ENCODE assay signal across 8 mouse cellular contexts in genomic region chr16:10541598-10541930, GRCm38 (mm10). TPM values are rescaled to one million over a fixed set of nuclear protein-coding genes. Genes with fewer than 3 reads are reported as not detected.
A peak's percentile ranks its signal among the peaks of the same experiment; 100 is the strongest.
DNase-seq lines count a peak whose midpoint lies in the region; ATAC-seq and TF ChIP-seq lines count a peak whose summit lies in the region.

No protein-coding gene starts in this region.

- peak; percentile 76 for DNase-seq in liver, adult 2 months (ENCODE audit: extremely low read depth, low read depth, low spot score)
- no peak for DNase-seq in liver
- DNase-seq in embryo, embryonic 9.5 days (ENCODE audit: extremely low spot score): peak; percentile 6
- DNase-seq in heart, postnatal 25 days (ENCODE audit: low spot score): peak; percentile 8
- DNase-seq in adrenal gland, postnatal 14 days: no peak
- DNase-seq in gastrocnemius, adult 18-20 months (ENCODE audit: low spot score): no peak

- 10% methylated on average over 7 of the region's 7 CpGs for WGBS in liver, adult 2 months
- WGBS in limb, embryonic 12.5 days: 31% methylated on average over 7 of the region's 7 CpGs

- H3ac ChIP-seq in myocyte (ENCODE audit: control insufficient read depth, insufficient read length): peak overlapping the region; percentile 25

- intact Hi-C loops in heart, postnatal 25 days (cut with DNase I): loop anchor here (10.0 kb wide), 2 partner anchors 593 to 713 kb away; partner anchors contain the start of genes Gspt1 and Txndc11

- H3K4me3 ChIP-seq in liver, adult 2 months (ENCODE audit: insufficient read depth, low read depth, low read length): peak overlapping the region; percentile 77
- H3K4me3 ChIP-seq in limb, embryonic 12.5 days (replicated peaks): peak overlapping the region; percentile 87
- peak overlapping the region; percentile 49 for H3K4me3 ChIP-seq in myocyte

- H3K9ac ChIP-seq in liver, adult 2 months (ENCODE audit: low read depth, low read length): peak overlapping the region; percentile 86
- H3K9ac ChIP-seq in limb, embryonic 12.5 days (replicated peaks): peak overlapping the region; percentile 93

- ATAC-seq in limb, embryonic 12.5 days (ENCODE audit: insufficient number of reproducible peaks, insufficient read depth, low FRiP score, low TSS enrichment, low read depth): no peak

- TF ChIP-seq CTCF in liver, adult 2 months (IDR thresholded peaks at IDR 0.05; ENCODE audit: low read depth, low read length): no peak

- H3K36me3 ChIP-seq in liver, adult 2 months (ENCODE audit: control insufficient read depth, insufficient read depth, low read length): no peaks in the 10 kb centered on the region
- peaks cover 6% of the 10 kb centered on the region; the same call in 1 of the 2 replicates for H3K36me3 ChIP-seq in limb, embryonic 12.5 days
- no peaks in the 10 kb centered on the region for H3K36me3 ChIP-seq in myocyte (ENCODE audit: control insufficient read depth, insufficient read depth)

- TF ChIP-seq POLR2A in liver, adult 2 months (IDR thresholded peaks at IDR 0.05; ENCODE audit: extremely low read depth, insufficient read depth, low read length): no peak
- no peak for TF ChIP-seq POLR2A in myocyte (IDR thresholded peaks at IDR 0.05; ENCODE audit: insufficient read length, low read depth)

- peak overlapping the region; percentile 93 for H3K4me2 ChIP-seq in limb, embryonic 12.5 days
- peak overlapping the region; percentile 96 for H3K4me2 ChIP-seq in myocyte (ENCODE audit: low read depth)

- peak overlapping the region; percentile 75 for H3K27ac ChIP-seq in liver, adult 2 months (replicated peaks; ENCODE audit: insufficient read depth, low read depth, low read length)
- no peak overlapping the region for H3K27ac ChIP-seq in limb, embryonic 12.5 days

- H3K4me1 ChIP-seq in liver, adult 2 months (ENCODE audit: control insufficient read depth, insufficient read depth, low read length): peaks cover 38% of the 10 kb centered on the region
- peaks cover 47% of the 10 kb centered on the region for H3K4me1 ChIP-seq in limb, embryonic 12.5 days (replicated peaks)

- H3K27me3 ChIP-seq in liver, adult 2 months (ENCODE audit: control insufficient read depth, insufficient read depth, low read length): no peaks in the 10 kb centered on the region
- no peaks in the 10 kb centered on the region for H3K27me3 ChIP-seq in limb, embryonic 12.5 days
- H3K27me3 ChIP-seq in myocyte (ENCODE audit: control insufficient read depth, insufficient read depth, insufficient read length): no peaks in the 10 kb centered on the region

- H3K9me3 ChIP-seq in limb, embryonic 12.5 days: no peaks in the 10 kb centered on the region

- H3K79me2 ChIP-seq in liver, adult 2 months (ENCODE audit: control insufficient read depth, insufficient read depth, low read length): peaks cover 47% of the 10 kb centered on the region; the same call in 1 of the 2 replicates
- H3K79me2 ChIP-seq in myocyte (ENCODE audit: control insufficient read depth, insufficient read depth): peaks cover 24% of the 10 kb centered on the region

TF ChIP-seq in myocyte, 11 proteins besides CTCF, POLR2A, EP300 and RAD21:
- TF ChIP-seq USF1 (IDR thresholded peaks at IDR 0.05; ENCODE audit: low read depth) (no peak), TCF12 (IDR thresholded peaks at IDR 0.05; ENCODE audit: insufficient read depth, poor library complexity, severe bottlenecking) (no peak), REST (IDR thresholded peaks at IDR 0.05; ENCODE audit: insufficient read depth, insufficient read length) (no peak), MYOG (IDR thresholded peaks at IDR 0.05; ENCODE audit: control insufficient read depth in 1 of 3, insufficient read depth in 1 of 3, insufficient read length in 2 of 3, low read depth in 2 of 3) (no peak), E2F4 (IDR thresholded peaks at IDR 0.05; ENCODE audit: insufficient read depth) (no peak)

RNA-seq across cellular contexts. Expression of gene Dexi, which starts 1.3 kb away (rescaled TPM):
- total RNA-seq in liver, adult 2 months (2014; rRNA removed): 8.9 and 12.3 TPM in 2 replicates
- polyA plus RNA-seq in liver, adult 2 months (2012; rRNA removed): 70.0 and 99.8 TPM in 2 replicates
- 10 to 100 TPM; 34.6 to 37.4 TPM for total RNA-seq in heart, postnatal 25 days (2021)
- polyA plus RNA-seq in limb, embryonic 12.5 days (2016; fragmentation: Nextera tagmentation; extraction: Ambion mirVana): 34.0 and 34.3 TPM in 2 replicates
- 20.8 TPM for polyA plus RNA-seq in myocyte (2012; fragmentation: generic; extraction: Trizol)
- 16.7 and 17.4 TPM in 2 replicates for total RNA-seq in adrenal gland, postnatal 14 days (2021)
- total RNA-seq in gastrocnemius, adult 18-20 months (2021): 10 to 100 TPM; 48.8 to 50.3 TPM

RNA-seq across cellular contexts. Expression of gene Clec16a, which starts 3.6 kb away (rescaled TPM):
- 11.6 and 13.4 TPM in 2 replicates for total RNA-seq in liver, adult 2 months (2014; rRNA removed)
- polyA plus RNA-seq in liver, adult 2 months (2012; rRNA removed): 8.5 and 9.8 TPM in 2 replicates
- 10 to 100 TPM; 55.1 to 56.0 TPM for total RNA-seq in heart, postnatal 25 days (2021)
- 34.6 and 40.6 TPM in 2 replicates for polyA plus RNA-seq in limb, embryonic 12.5 days (2016; fragmentation: Nextera tagmentation; extraction: Ambion mirVana)
- polyA plus RNA-seq in myocyte (2012; fragmentation: generic; extraction: Trizol): 15.5 TPM
- total RNA-seq in adrenal gland, postnatal 14 days (2021): 37.0 and 42.8 TPM in 2 replicates
- total RNA-seq in gastrocnemius, adult 18-20 months (2021): 10 to 100 TPM; 64.0 to 67.3 TPM

Comparison
In these comparisons a context has a peak if more than half of its experiments do, and no peak if none do; other contexts are left out.
1. DNase-seq: peak in liver, adult 2 months (single experiment), embryo, embryonic 9.5 days (single experiment) and heart, postnatal 25 days (single experiment); none in liver (single experiment), adrenal gland, postnatal 14 days (single experiment) and gastrocnemius, adult 18-20 months (single experiment).
2. Peak in every context shown above with its lines, with median percentiles within 50 percentile points of each other: H3K4me3 ChIP-seq.